Mouse (Mus musculus): ENCODE measurements around the gene Anks4b.

GRCm38 (mm10) chr7:120189369-120190149, 15.9 kb downstream of the Anks4b start:
- TF ChIP-seq CTCF (IDR thresholded peaks at IDR 0.05) (no peak), POLR2A (IDR thresholded peaks at IDR 0.05; ENCODE audit: insufficient read depth, low read depth, low read length) (no peak), EP300 (IDR thresholded peaks at IDR 0.05; ENCODE audit: insufficient read depth, low read depth, low read length) (no peak)

Measured in heart, adult 2 months (tissue).